Mouse (Mus musculus): Measurements from ENCODE around the gene Ccnjl.

Ccnjl gene

GRCm38 (mm10) chr11:43548657-43549435 is 20.3 kb downstream of the Ccnjl start:
- TF ChIP-seq NANOG (IDR thresholded peaks at IDR 0.05; ENCODE audit: borderline replicate concordance, low read length) (no peak), POU5F1 (IDR thresholded peaks at IDR 0.05; ENCODE audit: borderline replicate concordance, low read length) (no peak), CTCF (conservative IDR thresholded peaks at IDR 0.05; ENCODE audit: low read length) (no peak)

DNA sequence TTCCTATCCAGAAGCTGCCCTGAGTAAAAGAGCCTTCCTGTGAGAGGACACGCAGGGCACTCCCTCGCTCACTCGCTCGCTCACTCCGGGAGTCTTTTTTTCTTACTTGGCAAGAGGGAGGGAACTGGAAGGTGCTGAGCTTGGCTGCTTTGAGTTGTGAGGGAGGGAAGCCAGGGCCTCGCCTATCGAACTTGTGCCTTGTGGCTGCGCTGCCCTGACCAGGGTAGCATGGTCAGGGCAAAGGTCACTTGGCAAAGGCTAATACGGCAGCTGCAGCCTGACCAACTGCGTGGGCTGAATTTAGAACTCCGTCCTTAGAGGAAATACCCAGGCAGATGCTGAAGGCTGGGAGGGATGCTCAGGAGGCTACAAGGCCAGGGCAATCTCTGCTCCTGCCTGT is 21.1 kb downstream of the Ccnjl start:
- no peaks in the 10 kb centered on the region for H3K9me3 ChIP-seq (ENCODE audit: low read length)
- TF ChIP-seq NANOG (IDR thresholded peaks at IDR 0.05; ENCODE audit: borderline replicate concordance, low read length) (no peak), POU5F1 (IDR thresholded peaks at IDR 0.05; ENCODE audit: borderline replicate concordance, low read length) (no peak), CTCF (conservative IDR thresholded peaks at IDR 0.05; ENCODE audit: low read length) (no peak)

More at GRCm38 (mm10) chr11:43548657-43549435, 20.3 kb downstream of the Ccnjl start:
- Histone ChIP-seq H3K4me3 (replicated peaks; ENCODE audit: low read length) (no peak overlapping the region), H3K9me3 (ENCODE audit: low read length) (no peaks in the 10 kb centered on the region), H3K36me3 (ENCODE audit: insufficient read depth, low read length) (no peaks in the 10 kb centered on the region), H3K4me1 (replicated peaks; ENCODE audit: low read depth, low read length) (peaks cover 41% of the 10 kb centered on the region), H3K27me3 (ENCODE audit: insufficient read depth, low read length) (0 out of 2 replicates have a peak, but pooled peaks cover 5% of the 10 kb centered on the region)

DNA sequence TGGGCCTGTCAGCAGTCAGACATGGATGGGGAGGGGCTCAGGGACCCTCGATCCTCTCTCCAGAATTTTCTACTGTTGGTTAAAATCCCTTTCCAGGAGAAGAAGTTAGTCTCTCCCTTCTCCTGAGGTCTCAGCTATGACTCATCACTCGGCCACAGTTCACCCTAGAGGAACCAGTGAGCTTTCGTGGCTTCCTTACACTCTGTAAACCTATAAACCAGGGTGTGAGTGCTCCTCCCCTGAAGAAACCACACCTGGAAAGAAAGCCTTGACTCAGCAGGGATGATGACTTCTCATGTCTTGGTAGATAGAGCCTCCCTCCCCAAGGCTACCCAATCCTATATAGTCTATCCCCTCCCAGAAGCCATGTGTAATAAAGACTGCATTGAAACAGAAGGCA is 23.2 kb downstream of the Ccnjl start:
- Histone ChIP-seq H3K4me1 (replicated peaks; ENCODE audit: low read depth, low read length) (peaks cover 28% of the 10 kb centered on the region), H3K27me3 (ENCODE audit: insufficient read depth, low read length) (no peaks in the 10 kb centered on the region), H3K36me3 (ENCODE audit: insufficient read depth, low read length) (no peaks in the 10 kb centered on the region), H3K4me3 (replicated peaks; ENCODE audit: low read length) (no peak overlapping the region), H3K9me3 (ENCODE audit: low read length) (no peaks in the 10 kb centered on the region)
- no peak for TF ChIP-seq POU5F1 (IDR thresholded peaks at IDR 0.05; ENCODE audit: borderline replicate concordance, low read length)
- no peak for TF ChIP-seq CTCF (conservative IDR thresholded peaks at IDR 0.05; ENCODE audit: low read length)
- no peak for TF ChIP-seq NANOG (IDR thresholded peaks at IDR 0.05; ENCODE audit: borderline replicate concordance, low read length)

More for the DNA sequence above, 21.1 kb downstream of the Ccnjl start:
- Histone ChIP-seq H3K27me3 (ENCODE audit: insufficient read depth, low read length) (0 out of 2 replicates have a peak, but pooled peaks cover 3% of the 10 kb centered on the region), H3K4me1 (replicated peaks; ENCODE audit: low read depth, low read length) (peaks cover 41% of the 10 kb centered on the region), H3K4me3 (replicated peaks; ENCODE audit: low read length) (no peak overlapping the region), H3K36me3 (ENCODE audit: insufficient read depth, low read length) (no peaks in the 10 kb centered on the region)

DNA sequence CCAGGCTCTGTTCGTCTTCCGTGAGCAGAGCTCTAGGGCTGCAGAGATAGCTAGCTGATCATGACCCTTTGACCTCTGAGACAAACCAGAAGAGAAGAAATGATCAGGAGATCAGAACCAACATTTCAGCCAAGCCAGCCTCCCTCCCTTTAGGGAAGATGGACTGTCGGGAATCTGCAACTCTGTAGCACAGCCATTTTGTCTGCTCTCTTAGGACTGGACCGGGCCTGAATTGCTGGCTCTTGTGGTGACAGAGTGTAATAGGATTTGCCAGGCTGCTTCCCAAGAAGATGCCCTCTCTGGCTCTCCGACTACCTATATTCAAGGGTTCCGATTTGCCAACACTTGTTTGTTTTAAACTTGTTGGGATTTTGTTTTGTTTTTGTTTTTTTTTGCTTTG is 24.1 kb downstream of the Ccnjl start:
- TF ChIP-seq NANOG (IDR thresholded peaks at IDR 0.05; ENCODE audit: borderline replicate concordance, low read length) (no peak), POU5F1 (IDR thresholded peaks at IDR 0.05; ENCODE audit: borderline replicate concordance, low read length) (no peak), CTCF (conservative IDR thresholded peaks at IDR 0.05; ENCODE audit: low read length) (no peak)
- H3K4me3 ChIP-seq (replicated peaks; ENCODE audit: low read length), result no peak overlapping the region
- no peaks in the 10 kb centered on the region for H3K27me3 ChIP-seq (ENCODE audit: insufficient read depth, low read length)
- H3K36me3 ChIP-seq (ENCODE audit: insufficient read depth, low read length), result peaks cover 2% of the 10 kb centered on the region; the same call in 1 of the 2 replicates
- H3K9me3 ChIP-seq (ENCODE audit: low read length), result no peaks in the 10 kb centered on the region
- H3K4me1 ChIP-seq (replicated peaks; ENCODE audit: low read depth, low read length), result peaks cover 23% of the 10 kb centered on the region

DNA sequence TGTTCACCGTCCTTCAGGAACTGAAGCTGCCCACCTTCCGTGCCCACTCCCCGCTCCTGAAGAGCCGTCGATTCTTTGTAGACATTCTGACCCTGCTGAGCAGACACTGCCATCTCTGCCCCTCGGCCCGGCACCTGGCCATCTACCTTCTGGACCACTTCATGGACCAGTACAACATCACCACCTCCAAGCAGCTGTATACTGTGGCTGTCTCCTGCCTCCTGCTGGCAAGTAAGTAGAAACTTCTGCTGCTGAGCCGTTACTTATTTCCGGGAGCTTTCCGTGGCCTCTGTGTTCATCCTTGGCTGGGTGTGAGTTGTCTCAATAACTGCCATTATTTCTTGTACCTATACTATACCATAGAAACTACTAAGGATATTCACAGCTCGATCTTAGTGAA is 28.0 kb downstream of the Ccnjl start:
- H3K4me3 ChIP-seq (replicated peaks; ENCODE audit: low read length), result no peak overlapping the region
- no peaks in the 10 kb centered on the region for H3K9me3 ChIP-seq (ENCODE audit: low read length)
- TF ChIP-seq CTCF (conservative IDR thresholded peaks at IDR 0.05; ENCODE audit: low read length), result 0 out of 2 replicates have a peak, but pooled peaks have one; percentile 12
- no peak for TF ChIP-seq NANOG (IDR thresholded peaks at IDR 0.05; ENCODE audit: borderline replicate concordance, low read length)
- no peak for TF ChIP-seq POU5F1 (IDR thresholded peaks at IDR 0.05; ENCODE audit: borderline replicate concordance, low read length)
- peaks cover 8% of the 10 kb centered on the region for H3K4me1 ChIP-seq (replicated peaks; ENCODE audit: low read depth, low read length)
- H3K36me3 ChIP-seq (ENCODE audit: insufficient read depth, low read length), result peaks cover 8% of the 10 kb centered on the region
- no peaks in the 10 kb centered on the region for H3K27me3 ChIP-seq (ENCODE audit: insufficient read depth, low read length)

DNA sequence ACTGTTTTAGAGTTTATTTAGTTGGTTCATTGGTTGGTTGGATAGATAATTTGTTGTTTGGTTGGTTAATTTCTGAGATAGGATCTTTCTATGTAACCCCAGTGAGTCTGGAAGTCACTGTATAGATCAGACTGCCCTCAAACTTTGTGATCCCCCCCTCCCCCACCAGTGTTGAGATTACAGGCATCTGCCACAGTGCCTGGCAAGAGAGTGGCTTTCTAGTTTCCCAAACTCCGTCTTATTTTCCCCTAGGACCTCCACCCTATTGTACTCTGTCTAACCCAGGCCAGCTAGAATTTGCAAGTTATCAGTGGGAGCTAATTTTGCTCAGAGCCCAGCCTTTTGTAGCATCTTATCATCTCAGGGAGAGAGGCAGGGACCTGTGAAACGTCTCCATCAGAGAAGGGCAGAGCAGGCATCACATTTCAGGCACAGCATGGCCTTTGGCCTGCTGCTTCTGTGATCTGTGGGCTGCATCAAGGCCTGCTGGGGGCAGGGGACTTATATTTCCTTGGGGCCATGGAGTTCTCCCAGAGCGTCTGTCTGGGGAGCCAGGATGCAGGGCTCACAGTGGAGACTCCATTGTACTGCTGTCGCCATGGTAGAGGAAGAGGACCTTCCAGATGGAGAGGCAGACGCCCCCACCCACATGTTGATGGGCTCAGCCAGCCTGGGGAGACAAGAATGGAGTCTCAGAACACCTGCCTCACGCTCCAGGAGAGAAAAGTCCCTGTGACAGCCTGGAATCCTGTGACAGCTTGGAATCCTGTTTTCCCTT is 31.1 kb downstream of the Ccnjl start:
- TF ChIP-seq POU5F1 (IDR thresholded peaks at IDR 0.05; ENCODE audit: borderline replicate concordance, low read length) (no peak), NANOG (IDR thresholded peaks at IDR 0.05; ENCODE audit: borderline replicate concordance, low read length) (no peak), CTCF (conservative IDR thresholded peaks at IDR 0.05; ENCODE audit: low read length) (no peak)
- H3K36me3 ChIP-seq (ENCODE audit: insufficient read depth, low read length), result peaks cover 8% of the 10 kb centered on the region
- no peak overlapping the region for H3K4me3 ChIP-seq (replicated peaks; ENCODE audit: low read length)
- H3K27me3 ChIP-seq (ENCODE audit: insufficient read depth, low read length), result no peaks in the 10 kb centered on the region
- H3K4me1 ChIP-seq (replicated peaks; ENCODE audit: low read depth, low read length), result peaks cover 25% of the 10 kb centered on the region
- no peaks in the 10 kb centered on the region for H3K9me3 ChIP-seq (ENCODE audit: low read length)

DNA sequence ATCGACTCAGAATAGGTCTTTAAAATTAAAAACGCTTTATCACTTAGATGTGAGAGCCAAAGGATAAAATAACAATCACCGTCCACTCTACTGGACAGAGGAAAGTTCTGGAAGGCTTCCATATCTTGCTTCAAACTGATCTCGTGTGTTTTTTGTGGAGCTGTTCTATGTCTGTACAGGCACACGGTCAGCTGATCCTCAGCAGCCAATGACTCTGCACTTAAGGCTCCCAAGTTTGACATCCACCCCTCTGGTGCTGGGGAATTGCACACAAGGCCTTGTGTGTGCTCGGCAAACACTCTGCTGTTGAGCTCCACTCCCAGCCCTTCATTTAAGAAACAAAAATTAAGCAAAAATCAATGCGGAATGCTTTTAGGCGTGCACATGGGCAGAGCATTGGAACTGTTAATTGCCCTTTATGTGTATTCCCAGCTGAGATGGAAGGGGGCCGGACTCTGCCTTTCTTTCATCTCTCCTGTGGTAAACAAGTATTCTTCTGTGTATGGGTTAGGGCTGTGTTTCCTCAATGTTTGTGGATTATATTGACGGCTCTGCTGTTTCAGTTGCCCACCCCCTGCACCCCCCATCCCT is 35.2 kb downstream of the Ccnjl start:
- Histone ChIP-seq H3K4me3 (replicated peaks; ENCODE audit: low read length) (no peak overlapping the region), H3K9me3 (ENCODE audit: low read length) (no peaks in the 10 kb centered on the region), H3K4me1 (replicated peaks; ENCODE audit: low read depth, low read length) (peaks cover 56% of the 10 kb centered on the region), H3K36me3 (ENCODE audit: insufficient read depth, low read length) (no peaks in the 10 kb centered on the region), H3K27me3 (ENCODE audit: insufficient read depth, low read length) (no peaks in the 10 kb centered on the region)
- TF ChIP-seq NANOG (IDR thresholded peaks at IDR 0.05; ENCODE audit: borderline replicate concordance, low read length), result no peak
- TF ChIP-seq POU5F1 (IDR thresholded peaks at IDR 0.05; ENCODE audit: borderline replicate concordance, low read length), result no peak
- TF ChIP-seq CTCF (conservative IDR thresholded peaks at IDR 0.05; ENCODE audit: low read length), result no peak

DNA sequence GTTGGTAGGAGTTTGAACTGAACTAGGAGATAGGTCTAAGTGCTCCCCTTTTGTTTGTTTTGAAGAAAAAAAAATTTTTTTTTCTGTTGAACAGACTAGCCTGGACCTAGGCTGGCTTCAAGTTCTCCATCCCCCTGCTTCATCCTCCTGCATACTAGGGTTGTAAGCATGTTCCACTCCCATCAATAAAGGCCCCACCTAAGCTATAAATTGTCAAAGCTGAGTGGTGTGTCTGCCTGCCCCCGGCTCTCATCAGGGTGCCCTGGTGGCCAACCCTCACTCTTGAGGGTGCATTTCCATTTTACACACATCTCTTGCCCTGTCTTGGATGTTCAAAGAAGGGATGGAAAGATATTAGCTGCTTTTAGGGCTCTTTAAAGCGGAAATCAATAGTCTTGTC is 36.8 kb downstream of the Ccnjl start:
- H3K4me1 ChIP-seq (replicated peaks; ENCODE audit: low read depth, low read length), result peaks cover 66% of the 10 kb centered on the region
- TF ChIP-seq POU5F1 (IDR thresholded peaks at IDR 0.05; ENCODE audit: borderline replicate concordance, low read length) (no peak), NANOG (IDR thresholded peaks at IDR 0.05; ENCODE audit: borderline replicate concordance, low read length) (no peak), CTCF (conservative IDR thresholded peaks at IDR 0.05; ENCODE audit: low read length) (no peak)
- 0 out of 2 replicates have a peak overlapping the region, but pooled peaks have one; percentile 17 for H3K4me3 ChIP-seq (replicated peaks; ENCODE audit: low read length)
- no peaks in the 10 kb centered on the region for H3K27me3 ChIP-seq (ENCODE audit: insufficient read depth, low read length)
- no peaks in the 10 kb centered on the region for H3K9me3 ChIP-seq (ENCODE audit: low read length)
- H3K36me3 ChIP-seq (ENCODE audit: insufficient read depth, low read length), result no peaks in the 10 kb centered on the region
